18 mouse cellular contexts compared by ENCODE assay signal in genomic region chr2:180962616-180963308, GRCm38 (mm10). TPM values are rescaled to one million over a fixed set of nuclear protein-coding genes. Genes with fewer than 3 reads are reported as not detected.
DNase-seq lines count a peak whose midpoint lies in the region; ATAC-seq lines count a peak whose summit lies in the region.
"Had no signal": no experiment of that assay in that cellular context is flagged by ENCODE, and none has a peak within 500 bp of the region (broad histone marks: within the 10 kb centered on the region; RNA-seq: fewer than 3 reads in every experiment).

No protein-coding gene starts in this region.

- no peak overlapping the region for H3K4me3 ChIP-seq in kidney, embryonic 16.5 days (ENCODE audit: low read length)
- H3K4me3 ChIP-seq: hindbrain, embryonic 13.5 days; left cerebral cortex, adult 2 months; limb, embryonic 13.5 days; midbrain, embryonic 12.5 days; myocyte had no signal

- no peak overlapping the region for H3K9ac ChIP-seq in kidney, embryonic 16.5 days (replicated peaks; ENCODE audit: low read length)
- H3K9ac ChIP-seq: hindbrain, embryonic 13.5 days; limb, embryonic 13.5 days; midbrain, embryonic 12.5 days had no signal

- WGBS in kidney, embryonic 16.5 days: 74% methylated on average over 2 of the region's 2 CpGs

- DNase-seq in adrenal gland, adult (ENCODE audit: inconsistent age in 2 of 2, low spot score in 1 of 2): peak; percentile 65 to 76
- no peak for DNase-seq in adrenal gland, adult 8-10 months
- DNase-seq in kidney, adult 18-20 months: peak; percentile 17
- peak; percentile 90 for DNase-seq in 3T3-L1 (ENCODE audit: low read depth, low spot score)
- DNase-seq in kidney, postnatal 10 days: peak; percentile 28
- no peak for DNase-seq in right cerebral cortex, adult 18-20 months
- DNase-seq in spleen, postnatal 10 days (ENCODE audit: low spot score in 2 of 2): no peak
- DNase-seq: adrenal gland, postnatal 14 days; cerebellum, postnatal 36 days; lung, postnatal 4 days; thymus, postnatal 4 days had no signal

- ATAC-seq in kidney, embryonic 16.5 days (ENCODE audit: low FRiP score, low TSS enrichment): no peak

- peaks cover 4% of the 10 kb centered on the region for H3K4me1 ChIP-seq in kidney, embryonic 16.5 days (ENCODE audit: insufficient read depth, low read length)

- H3K9me3 ChIP-seq in kidney, embryonic 16.5 days (ENCODE audit: low read length): no peaks in the 10 kb centered on the region
- H3K9me3 ChIP-seq: hindbrain, embryonic 13.5 days; limb, embryonic 13.5 days; midbrain, embryonic 12.5 days had no signal

- H3K4me2 ChIP-seq in kidney, embryonic 16.5 days (replicated peaks; ENCODE audit: low read depth, low read length): no peak overlapping the region
- H3K4me2 ChIP-seq: hindbrain, embryonic 13.5 days; limb, embryonic 13.5 days; midbrain, embryonic 12.5 days had no signal

- H3K27me3 ChIP-seq in kidney, embryonic 16.5 days (ENCODE audit: insufficient read depth, low read length): no peaks in the 10 kb centered on the region
- H3K27me3 ChIP-seq: hindbrain, embryonic 13.5 days; limb, embryonic 13.5 days; midbrain, embryonic 12.5 days had no signal

- no peak overlapping the region for H3K27ac ChIP-seq in kidney, embryonic 16.5 days (ENCODE audit: low read length)
- H3K27ac ChIP-seq: hindbrain, embryonic 13.5 days; left cerebral cortex, adult 2 months; limb, embryonic 13.5 days; midbrain, embryonic 12.5 days had no signal

- H3K36me3 ChIP-seq in kidney, embryonic 16.5 days (ENCODE audit: insufficient read depth, low read length): no peaks in the 10 kb centered on the region
- H3K36me3 ChIP-seq: hindbrain, embryonic 13.5 days; limb, embryonic 13.5 days; midbrain, embryonic 12.5 days had no signal

RNA-seq across cellular contexts. Expression of gene Arfgap1, which starts 4.3 kb away (rescaled TPM):
- total RNA-seq in adrenal gland, adult 8-10 months (2022): 10 to 100 TPM; 50.9 to 76.4 (median 62.9) TPM
- polyA plus RNA-seq in kidney, embryonic 16.5 days (2015; fragmentation: Nextera tagmentation; extraction: Ambion mirVana): 110 and 114 TPM in 2 replicates

RNA-seq across cellular contexts. Expression of gene Nkain4, which starts 8.3 kb away (rescaled TPM):
- 1 to 10 TPM; 6.3 to 8.5 (median 6.8) TPM for total RNA-seq in adrenal gland, adult 8-10 months (2022)
- 36.9 and 48.7 TPM in 2 replicates for polyA plus RNA-seq in kidney, embryonic 16.5 days (2015; fragmentation: Nextera tagmentation; extraction: Ambion mirVana)
- total RNA-seq: granulocyte monocyte progenitor cell, adult 5-6 weeks had no signal
- polyA plus RNA-seq: myocyte had no signal

RNA-seq across cellular contexts. Expression of gene Col20a1, which starts 23.6 kb away (rescaled TPM):
- total RNA-seq in adrenal gland, adult 8-10 months (2022): 1 to 10 TPM; 2.3 to 4.5 (median 4.2) TPM
- polyA plus RNA-seq in kidney, embryonic 16.5 days (2015; fragmentation: Nextera tagmentation; extraction: Ambion mirVana): 0.22 and 0.47 TPM in 2 replicates

RNA-seq across cellular contexts. Expression of gene Birc7, which starts 33.9 kb away (rescaled TPM):
- not detected for total RNA-seq in adrenal gland, adult 8-10 months (2022)
- polyA plus RNA-seq in kidney, embryonic 16.5 days (2015; fragmentation: Nextera tagmentation; extraction: Ambion mirVana): not detected in 2 replicates
- total RNA-seq: adrenal gland, postnatal 14 days; granulocyte monocyte progenitor cell, adult 5-6 weeks had no signal
- polyA plus RNA-seq: limb, embryonic 13.5 days; myocyte had no signal

RNA-seq across cellular contexts. Expression of gene Ythdf1, which starts 42.0 kb away (rescaled TPM):
- total RNA-seq in adrenal gland, adult 8-10 months (2022): 10 to 100 TPM; 46.5 to 59.6 (median 53.0) TPM
- 16.0 and 27.1 TPM in 2 replicates for polyA plus RNA-seq in kidney, embryonic 16.5 days (2015; fragmentation: Nextera tagmentation; extraction: Ambion mirVana)

Comparison
In these comparisons a context has a peak if more than half of its experiments do, and no peak if none do; other contexts are left out.
1. DNase-seq: peak in adrenal gland, adult (2 of 2), kidney, adult 18-20 months (single experiment), 3T3-L1 (single experiment) and kidney, postnatal 10 days (single experiment); none in adrenal gland, adult 8-10 months (single experiment), right cerebral cortex, adult 18-20 months (single experiment) and spleen, postnatal 10 days (0 of 2).